Mouse (Mus musculus) ES-Bruce4 (cell line): Measurements from ENCODE around the gene Aars. TPM values are rescaled to one million over a fixed set of nuclear protein-coding genes. Genes with fewer than 3 reads are reported as not detected.
"Not testable (repeated sequence)": the region's sequence is repeated elsewhere in the genome, so short reads cannot be mapped to it uniquely, and the experiment has no call there.

Source experiments
- H3K27ac ChIP-seq: 2 replicates; pipeline ENCODE4 v1.5.1; 2012; ENCODE audit warnings: low read length, inconsistent platforms; ENCODE audit not compliant: insufficient read depth
- H3K27me3 ChIP-seq: 2 replicates; pipeline ENCODE4 v1.6.1; 2012; ENCODE audit warnings: mild to moderate bottlenecking, low read length, inconsistent platforms; ENCODE audit not compliant: control insufficient read depth, poor library complexity, insufficient read depth, severe bottlenecking
- H3K36me3 ChIP-seq: 2 replicates; pipeline ENCODE4 v1.6.1; 2012; ENCODE audit warnings: inconsistent platforms, mild to moderate bottlenecking, low read length, moderate library complexity; ENCODE audit not compliant: control insufficient read depth, poor library complexity, insufficient read depth, severe bottlenecking
- H3K4me1 ChIP-seq: one replicate; pipeline ENCODE4 v1.8.1; 2011; ENCODE audit warnings: low read length; ENCODE audit not compliant: control insufficient read depth, insufficient read depth
- H3K4me3 ChIP-seq: 2 replicates; pipeline ENCODE4 v1.5.1; 2011; ENCODE audit warnings: low read depth, mild to moderate bottlenecking, low read length
- H3K9ac ChIP-seq: 2 replicates; pipeline ENCODE4 v1.6.1; 2012; ENCODE audit warnings: low read depth, mild to moderate bottlenecking, inconsistent platforms; ENCODE audit not compliant: poor library complexity, severe bottlenecking
- H3K9me3 ChIP-seq: replicated peaks from 2 replicates; pipeline ENCODE4 v1.6.1; 2012; ENCODE audit warnings: mild to moderate bottlenecking, low read length, inconsistent platforms; ENCODE audit not compliant: control insufficient read depth, poor library complexity, insufficient read depth, severe bottlenecking
- CTCF ChIP-seq: IDR thresholded peaks from one replicate; pipeline ENCODE4 v1.8.1; 2011; ENCODE audit warnings: low read depth, low read length
- EP300 ChIP-seq: IDR thresholded peaks from 2 replicates; pipeline ENCODE4 v1.6.1; 2011; ENCODE audit warnings: low read depth, low read length; ENCODE audit not compliant: insufficient read depth
- POLR2A ChIP-seq: IDR thresholded peaks from one replicate; pipeline ENCODE4 v1.8.1; 2011; ENCODE audit warnings: low read length; ENCODE audit not compliant: insufficient read depth
- polyA plus RNA-seq: library from polyadenylated mRNA; stranded (reverse); fragments of >200 nt; gene quantifications from 2 replicates; pipeline ENCODE4 v1.2.4, GENCODE M21; 2011; ENCODE audit warnings: low read depth; ENCODE audit not compliant: missing spikeins, insufficient read depth, insufficient read length

Aars gene
- polyA plus RNA-seq, 1 experiment, result 146 TPM

DNA sequence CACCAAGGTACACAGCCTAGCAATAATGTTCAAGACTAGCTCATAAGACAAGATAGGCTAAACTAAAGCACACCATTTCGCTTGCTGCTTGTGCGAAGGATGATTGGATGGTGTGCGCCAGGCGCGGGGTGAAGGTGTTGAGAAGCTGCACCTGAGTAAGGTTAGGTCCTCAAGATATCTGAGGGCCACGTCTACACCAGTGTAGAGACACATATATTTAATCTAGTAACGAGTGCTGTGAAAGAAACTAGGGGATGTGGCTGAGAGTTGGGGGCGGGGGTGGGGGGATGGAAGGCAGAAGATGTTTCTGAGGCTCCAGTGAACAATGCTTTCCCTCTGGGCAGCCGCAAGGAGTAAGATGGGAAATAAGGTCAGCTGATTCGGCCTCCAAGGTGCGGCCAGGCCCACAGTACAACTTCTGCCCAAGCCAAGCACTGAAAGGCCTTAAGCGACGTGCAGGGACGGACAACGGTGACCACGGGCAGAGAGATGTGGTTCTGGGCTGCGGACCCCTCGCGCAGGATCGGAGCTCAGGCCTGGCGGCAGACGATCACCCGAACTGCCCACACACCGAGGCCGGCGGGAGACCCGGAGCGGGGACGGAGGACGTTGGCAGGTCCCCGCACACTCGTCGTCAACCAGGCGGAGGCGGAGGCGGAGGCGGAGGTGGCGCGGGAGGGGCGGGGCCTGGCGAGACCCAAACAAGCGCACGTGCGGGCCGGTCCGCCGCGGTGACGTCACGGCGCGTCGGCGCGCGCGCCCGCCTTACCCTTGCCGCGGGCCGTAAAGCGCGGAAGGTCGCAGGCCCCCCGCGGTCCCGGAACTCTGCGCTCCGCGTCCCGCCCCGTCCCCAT lies 61.1 kb downstream of the Aars start, which contains the start of gene Pdpr:
Gene Pdpr (plus strand): TSS at position 766 of the 854 bp plus-strand sequence.
- Histone ChIP-seq H3K4me3 (peak within 1 kb of the TSS; percentile 98), H3K9me3 (no peaks in the 10 kb centered on the region), H3K9ac (peak within 1 kb of the TSS; percentile 75), H3K27ac (0 out of 2 replicates have a peak within 1 kb of the TSS, but pooled peaks have one; percentile 3), H3K27me3 (no peaks in the 10 kb centered on the region), H3K36me3 (no peaks in the 10 kb centered on the region), H3K4me1 (peaks cover 4% of the 10 kb centered on the region)
- no peak for TF ChIP-seq POLR2A
- TF ChIP-seq CTCF, result no peak
- no peak for TF ChIP-seq EP300

GRCm38 (mm10) chr8:111094719-111095302 lies 61.9 kb downstream of the Aars start:
- not testable (repeated sequence) for H3K27ac ChIP-seq, H3K9me3 ChIP-seq, H3K36me3 ChIP-seq, H3K4me1 ChIP-seq, H3K27me3 ChIP-seq
- H3K4me3 ChIP-seq, result peak overlapping the region; percentile 93
- H3K9ac ChIP-seq, result peak overlapping the region; percentile 75

Other genes starting within 250 kb of the Aars start
- gene Il34, start 227.2 kb upstream of the Aars start, polyA plus RNA-seq, result 0.34 and 1.0 TPM in 2 replicates
- gene Cog4, start 186.5 kb upstream of the Aars start, polyA plus RNA-seq, result 48.2 and 50.7 TPM in 2 replicates
- 203 and 206 TPM in 2 replicates for gene Sf3b3, start 186.4 kb upstream of the Aars start, polyA plus RNA-seq
- gene Fuk, start 130.7 kb upstream of the Aars start, polyA plus RNA-seq, result 14.8 and 16.7 TPM in 2 replicates
- gene St3gal2, start 113.2 kb upstream of the Aars start, polyA plus RNA-seq, result 7.1 and 8.6 TPM in 2 replicates
- gene Ddx19a, start 35.3 kb upstream of the Aars start, polyA plus RNA-seq, result 71.7 and 71.8 TPM in 2 replicates
- gene Ddx19b, start 1.4 kb upstream of the Aars start, polyA plus RNA-seq, result 23.5 and 24.8 TPM in 2 replicates
- not detected in 2 replicates for gene Exosc6, start 23.2 kb downstream of the Aars start, polyA plus RNA-seq
- gene Clec18a, start 59.3 kb downstream of the Aars start, polyA plus RNA-seq, result not detected in 2 replicates
- 19.0 and 22.4 TPM in 2 replicates for gene Pdpr, start 61.5 kb downstream of the Aars start, polyA plus RNA-seq
- gene Glg1, start 226.1 kb downstream of the Aars start, polyA plus RNA-seq, result 76.3 and 78.3 TPM in 2 replicates